Mouse (Mus musculus) thymus, postnatal 25 days (tissue): ENCODE measurements around the gene Gjb1.
"Not testable (repeated sequence)": the region's sequence is repeated elsewhere in the genome, so short reads cannot be mapped to it uniquely, and the experiment has no call there.

Source experiments
- DNase-seq: peaks from one replicate; pipeline ENCODE4 v3.0.0; 2022

Gene Gjb1

DNA sequence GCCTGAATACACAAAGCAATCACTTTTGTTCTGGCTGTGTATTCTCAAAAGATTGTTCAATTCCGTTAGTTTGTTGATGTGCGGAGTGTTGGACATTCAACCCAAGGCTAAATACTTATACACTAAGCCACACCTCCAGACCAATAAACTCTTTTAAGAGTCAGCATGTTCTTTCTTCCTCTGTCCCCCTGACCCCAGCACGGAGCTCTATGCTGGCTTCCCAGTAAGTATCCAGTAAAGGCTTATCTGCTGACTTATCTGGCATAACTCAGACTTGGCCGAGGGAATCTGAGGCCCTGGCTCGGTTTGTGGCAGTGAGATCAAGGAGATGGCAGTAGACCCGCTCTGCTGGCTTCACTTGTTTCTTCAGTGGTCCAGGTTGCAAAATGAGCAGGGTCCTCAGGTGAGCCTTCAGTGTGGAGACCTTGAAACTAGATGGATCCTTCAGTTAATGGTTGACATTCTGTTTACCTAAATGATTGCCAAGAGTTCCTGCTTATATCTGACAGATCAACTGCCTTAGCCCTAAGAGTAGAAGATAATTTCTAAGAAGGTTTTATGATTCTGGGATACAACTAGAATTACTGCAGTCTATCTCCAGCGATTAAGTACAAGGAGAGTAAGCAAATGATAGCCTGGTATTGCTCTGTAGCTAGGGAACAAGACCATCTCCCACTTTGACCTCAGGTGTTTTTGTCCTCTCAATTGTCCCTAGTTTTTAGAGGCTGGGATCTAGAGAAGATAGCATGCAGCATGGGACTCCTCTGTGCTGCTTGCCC is at the start of gene Gjb1:
Gene Gjb1, plus strand, starts transcription at position 189 of the 779 bp plus-strand sequence.
- no peak for DNase-seq

DNA sequence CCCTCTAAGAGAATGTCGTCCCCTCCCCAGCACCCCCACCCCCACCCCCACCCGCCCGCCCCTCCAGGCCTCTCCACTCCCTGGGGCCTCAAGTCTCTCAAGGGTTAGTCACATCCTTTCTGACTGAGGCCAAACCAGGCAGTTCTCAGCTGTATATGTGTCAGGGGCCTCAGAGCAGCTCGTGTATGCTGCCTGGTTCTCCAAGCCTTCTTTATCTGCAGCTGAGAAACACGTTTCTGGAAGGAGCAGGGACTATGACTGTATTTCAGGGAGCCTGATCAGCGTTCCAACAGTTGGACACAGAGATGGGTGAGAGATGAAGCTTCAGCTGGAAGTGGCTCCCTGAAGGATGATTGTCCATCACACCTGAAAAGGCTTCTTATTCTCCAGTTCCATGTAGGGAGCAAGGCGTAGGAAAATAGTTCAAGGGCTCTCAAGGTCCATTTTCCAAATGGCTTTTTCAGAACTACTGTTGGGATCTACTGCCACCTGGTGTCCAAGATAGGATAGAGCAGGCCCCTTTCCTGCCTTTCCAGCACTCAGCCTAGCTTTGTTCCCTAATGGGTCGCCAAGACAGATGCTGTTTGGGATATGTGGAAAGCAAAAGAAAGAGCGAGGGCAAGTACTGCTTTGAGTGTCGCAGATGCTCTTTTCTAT is 46.7 kb upstream of the Gjb1 start:
- DNase-seq: peak; percentile 44

DNA sequence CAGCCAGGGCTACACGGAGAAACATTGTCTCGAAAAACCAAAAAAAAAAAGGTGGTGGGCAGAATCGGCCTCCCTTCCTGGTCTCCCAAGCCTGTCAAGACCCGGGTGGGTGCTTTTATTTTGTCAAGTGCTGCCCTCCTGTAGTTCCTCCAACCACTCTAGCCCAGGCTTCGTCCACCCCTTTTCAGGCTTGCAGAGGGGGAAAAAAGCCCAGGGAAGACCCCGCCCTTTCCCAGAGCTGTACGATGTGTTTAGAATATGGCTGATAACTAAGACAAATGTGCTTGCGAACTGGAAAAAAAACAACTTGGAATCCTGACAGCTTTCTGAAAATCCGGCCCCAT is 44.2 kb upstream of the Gjb1 start:
- DNase-seq: no peak

DNA sequence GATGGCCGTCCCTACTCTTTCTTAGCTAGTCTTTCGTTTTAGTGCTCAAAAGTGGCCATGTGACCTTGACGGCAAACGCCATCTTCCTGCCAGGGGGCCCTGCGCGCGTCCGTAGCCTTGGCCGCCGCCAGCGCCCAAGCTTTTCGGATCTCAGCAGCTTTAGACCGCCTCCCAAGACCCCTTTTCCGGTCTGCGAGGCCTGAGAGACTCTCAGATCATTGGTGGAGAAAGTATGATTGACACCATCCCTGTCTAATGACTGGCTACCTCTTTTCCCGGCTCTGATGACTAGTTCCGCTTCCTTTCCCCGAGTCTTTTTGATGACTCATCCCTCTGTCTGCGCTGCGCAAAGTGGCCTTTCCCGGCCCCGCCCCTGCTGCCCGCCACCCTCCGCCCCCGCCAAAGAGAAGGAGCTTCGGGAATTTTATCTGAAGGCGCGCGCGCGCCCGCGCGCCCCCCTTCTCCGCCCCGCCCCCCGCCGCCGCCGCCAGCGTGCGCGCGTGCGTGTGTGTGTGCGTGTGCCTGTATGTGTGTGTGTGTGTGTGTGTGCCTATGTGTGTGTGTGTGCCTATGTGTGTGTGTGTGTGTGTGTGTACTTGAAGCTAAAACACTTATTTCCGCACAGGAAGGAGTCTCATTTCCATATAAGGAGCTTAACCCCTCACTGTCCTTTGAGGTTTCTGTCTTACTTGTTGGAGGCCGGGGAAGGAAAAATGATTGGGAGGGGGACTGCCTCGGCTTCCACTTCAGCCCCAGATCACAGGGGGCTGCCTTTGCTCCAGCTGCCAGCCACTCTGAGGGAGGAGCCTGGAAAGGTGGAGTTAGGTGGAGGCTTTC is 43.6 kb upstream of the Gjb1 start:
- peak; percentile 80 for DNase-seq

DNA sequence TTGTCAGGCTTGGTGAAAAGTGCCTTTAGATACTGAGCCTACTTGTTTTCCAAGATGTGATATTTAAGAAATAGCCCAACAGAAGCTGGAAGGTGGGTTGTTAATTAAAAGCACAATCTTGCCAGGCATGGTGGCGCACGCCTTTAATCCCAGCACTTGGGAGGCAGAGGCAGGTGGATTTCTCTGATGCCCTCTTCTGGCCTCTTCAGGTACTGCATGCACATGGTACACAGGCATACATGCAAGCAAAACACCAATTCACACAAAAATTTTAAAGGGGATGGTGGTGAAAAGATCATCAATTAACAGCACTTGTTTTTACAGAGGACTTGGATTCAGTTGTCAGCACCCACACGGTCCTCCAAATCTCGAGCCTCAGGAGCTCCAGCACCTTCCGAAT is 41.6 kb upstream of the Gjb1 start:
- DNase-seq: peak; percentile 53

DNA sequence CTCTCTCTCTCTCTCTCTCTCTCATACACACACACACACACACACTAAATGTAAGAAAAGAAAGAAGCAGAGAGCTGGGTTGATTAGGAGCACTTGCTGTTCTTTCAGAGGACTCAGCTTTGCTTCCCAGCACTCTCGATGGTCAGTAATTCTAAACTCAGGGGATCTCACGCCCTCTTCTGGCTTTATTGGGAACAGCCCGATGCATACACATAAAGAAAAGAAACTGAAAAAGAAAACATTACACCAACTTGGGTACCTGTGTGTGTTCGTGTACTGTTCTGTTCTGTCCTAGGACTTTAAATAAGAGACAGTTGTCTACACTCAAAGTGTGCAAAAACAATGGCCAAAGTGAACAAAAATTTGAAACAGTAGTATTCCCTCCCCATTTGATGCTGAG is 37.5 kb upstream of the Gjb1 start:
- DNase-seq: no peak

DNA sequence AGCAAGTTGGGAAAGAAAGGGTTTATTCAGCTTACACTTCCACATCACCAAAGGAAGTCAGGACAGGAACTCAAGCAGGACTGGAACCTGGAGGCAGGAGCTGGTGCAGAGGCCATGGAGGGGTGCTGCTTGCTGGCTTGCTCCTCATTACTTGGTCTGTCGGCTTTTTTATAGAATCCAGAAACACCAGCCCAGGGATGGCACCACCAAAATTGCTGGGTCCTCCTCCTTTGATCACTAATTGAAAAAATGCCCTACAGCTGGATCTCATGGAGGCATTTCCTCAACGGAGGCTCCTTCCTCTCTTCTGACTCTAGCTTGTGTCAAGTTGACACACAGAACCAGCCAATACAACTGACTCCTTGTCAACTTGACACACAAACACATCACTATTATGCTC is 33.3 kb upstream of the Gjb1 start:
- not testable (repeated sequence) for DNase-seq

DNA sequence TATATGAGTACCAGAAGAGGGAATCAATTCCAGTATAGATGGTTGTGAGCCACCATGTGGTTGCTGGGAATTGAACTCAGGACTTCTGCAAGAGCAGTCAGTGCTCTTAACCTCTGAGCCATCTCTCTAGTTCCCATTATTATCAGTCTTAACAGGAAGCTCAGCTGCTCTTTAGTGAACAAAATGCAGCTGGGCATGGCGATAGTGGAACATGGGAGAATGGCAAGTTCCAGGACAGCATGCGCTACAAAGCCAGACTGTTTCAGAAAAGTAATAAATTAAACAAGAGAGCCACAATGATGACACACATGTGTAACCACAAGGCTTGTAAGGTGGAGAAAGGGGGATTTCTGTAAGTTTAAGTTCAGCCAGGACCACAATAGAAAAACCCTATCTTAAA is 30.7 kb upstream of the Gjb1 start:
- DNase-seq: no peak

DNA sequence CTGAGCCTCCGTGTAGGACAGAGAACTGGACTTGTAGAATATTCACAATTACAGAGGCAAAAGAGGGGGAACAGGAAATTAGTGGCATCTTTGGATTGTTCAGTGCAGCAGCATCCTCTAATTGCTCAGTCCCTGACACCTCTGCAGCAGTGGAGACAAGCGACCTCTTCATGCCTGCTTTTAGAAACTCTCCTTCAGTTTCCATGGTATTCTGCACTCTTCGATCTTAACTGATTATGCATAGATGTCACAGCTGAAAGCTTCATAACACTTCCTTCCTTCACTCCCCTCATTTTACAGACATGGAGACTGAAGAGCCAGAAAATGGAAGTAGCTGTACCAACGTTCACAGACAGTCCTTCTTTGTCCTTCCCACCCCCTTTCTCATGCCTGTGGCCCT is 29.7 kb upstream of the Gjb1 start:
- DNase-seq: no peak

DNA sequence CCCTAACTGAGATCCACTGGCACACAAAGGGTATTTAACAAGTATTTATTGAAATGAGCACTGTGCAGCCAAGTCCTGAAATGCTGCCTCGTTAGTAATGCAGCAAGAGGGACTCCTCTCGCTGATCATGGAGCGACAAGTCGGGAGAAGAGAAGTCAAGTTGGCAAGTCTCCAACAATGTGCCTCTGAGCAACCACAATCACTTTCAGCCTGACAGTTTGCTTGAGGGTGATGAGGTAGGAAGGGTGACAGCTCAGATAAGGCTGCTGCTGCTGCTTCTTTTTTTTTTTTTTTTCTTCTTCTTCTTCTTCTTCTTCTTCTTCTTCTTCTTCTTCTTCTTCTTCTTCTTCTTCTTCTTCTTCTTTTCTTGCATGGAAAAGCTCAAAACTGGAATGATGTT is 25.0 kb upstream of the Gjb1 start:
- DNase-seq: no peak

DNA sequence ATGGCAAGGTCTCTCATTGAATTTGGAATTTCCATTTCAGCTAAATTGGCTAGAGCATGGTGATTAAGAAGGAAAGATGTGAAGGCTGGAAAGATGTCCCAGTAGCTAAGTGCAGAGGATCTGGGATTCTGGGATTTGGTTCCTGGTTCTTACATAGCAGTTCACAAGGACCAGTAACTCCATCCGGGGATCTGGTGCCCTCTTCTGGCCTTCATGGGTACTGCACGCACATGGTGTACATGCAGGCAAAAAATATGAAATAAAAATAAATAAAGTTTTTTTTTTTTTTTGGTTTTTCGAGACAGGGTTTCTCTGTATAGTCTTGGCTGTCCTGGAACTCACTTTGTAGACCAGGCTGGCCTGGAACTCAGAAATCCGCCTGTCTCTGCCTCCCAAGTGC is 17.3 kb upstream of the Gjb1 start:
- DNase-seq: peak; percentile 8

DNA sequence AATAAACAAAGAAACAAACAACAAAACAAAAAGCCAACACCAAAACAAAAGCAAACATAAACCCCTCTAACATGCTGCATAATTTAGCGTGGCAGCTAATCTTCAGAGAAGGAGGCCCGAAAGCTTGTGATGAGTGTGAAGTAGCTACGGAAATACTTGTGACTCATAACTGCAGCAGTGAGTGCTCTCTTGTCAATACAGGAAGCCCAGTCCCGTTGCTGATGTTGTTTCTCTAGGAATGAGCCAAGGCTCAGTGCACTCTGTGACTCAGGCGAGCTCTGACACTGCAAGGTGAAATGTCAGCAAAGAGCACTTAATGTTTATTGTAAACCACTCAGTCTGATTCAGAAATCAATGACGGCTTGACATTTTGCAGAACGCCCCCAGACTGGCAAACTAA is 7.2 kb upstream of the Gjb1 start:
- no peak for DNase-seq

DNA sequence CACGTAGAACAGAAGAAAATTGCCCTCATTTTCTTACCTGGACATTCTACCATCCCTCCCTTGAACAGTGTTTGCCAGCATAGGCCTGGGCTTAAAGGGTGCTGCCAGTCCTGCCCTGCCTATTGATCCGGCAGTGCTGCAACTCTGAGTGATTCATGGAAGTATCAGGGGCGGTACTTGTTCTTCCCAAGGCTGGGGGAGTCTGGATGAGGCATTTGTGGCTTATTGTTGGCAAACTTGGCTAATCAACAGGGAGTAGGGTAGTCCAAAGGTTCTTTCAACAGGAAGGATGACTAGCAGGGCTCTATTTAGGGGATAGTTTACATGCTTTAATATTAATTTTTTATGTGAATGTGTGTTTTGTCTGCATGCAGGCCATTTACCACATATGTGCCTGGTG is 5.6 kb upstream of the Gjb1 start:
- DNase-seq: no peak

DNA sequence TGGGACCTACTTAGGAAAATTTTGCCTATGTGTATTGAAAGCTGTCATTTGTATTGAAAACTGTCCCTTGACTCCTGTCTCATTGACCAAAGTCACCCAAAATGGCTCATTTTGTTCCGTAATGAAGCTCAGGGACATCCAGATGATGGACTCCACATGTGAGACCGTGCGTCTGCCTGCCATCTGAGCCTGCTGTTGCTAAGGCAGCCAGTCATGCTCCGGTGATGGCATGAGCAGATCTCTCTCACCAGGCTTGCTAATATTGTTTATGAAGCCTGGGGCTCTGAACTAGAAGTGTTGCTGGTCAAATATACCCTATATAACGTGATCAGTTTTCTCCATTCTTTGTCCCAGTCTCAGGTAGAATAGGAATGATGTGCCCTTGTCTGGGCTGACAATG is 3.2 kb upstream of the Gjb1 start:
- DNase-seq: no peak

DNA sequence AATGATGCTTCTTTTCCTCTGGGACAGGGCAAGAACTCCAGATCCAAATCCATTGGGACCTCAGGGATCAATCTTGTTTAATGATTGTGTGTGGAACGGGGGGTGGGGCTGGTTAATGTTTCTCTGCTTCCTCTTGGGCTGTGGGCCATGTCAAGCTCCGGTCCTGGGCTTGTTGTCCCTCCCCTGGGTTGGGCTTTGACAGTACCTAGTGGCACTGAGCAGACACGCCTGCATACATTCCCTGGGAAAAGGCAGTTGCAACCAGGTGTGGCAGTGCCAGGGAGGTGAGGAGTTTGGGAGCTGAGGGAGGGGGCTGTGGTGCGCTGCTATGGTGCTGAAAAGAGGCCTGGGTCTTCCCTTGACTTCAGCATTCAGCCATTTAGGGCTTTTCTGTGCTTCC is 898 bp downstream of the Gjb1 start:
- no peak for DNase-seq

DNA sequence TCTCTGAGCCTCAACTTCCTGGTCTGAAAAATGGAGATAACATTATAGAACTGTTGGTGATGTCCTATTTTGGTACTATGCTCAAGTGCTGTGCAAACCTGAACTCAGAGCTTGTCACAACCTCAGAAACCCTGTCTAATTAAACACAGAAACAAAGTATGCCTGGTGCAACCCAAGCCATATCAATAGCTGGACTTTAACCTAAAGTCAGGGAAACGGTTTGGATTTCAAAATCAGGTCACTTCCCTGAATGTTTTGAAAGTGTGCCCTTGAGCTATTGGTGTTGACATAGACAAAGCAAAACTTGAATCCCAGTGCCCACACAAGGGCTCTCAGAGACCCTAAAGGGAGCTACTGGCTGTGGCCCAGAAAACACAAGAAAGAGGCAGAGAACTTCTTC is 3.6 kb downstream of the Gjb1 start:
- DNase-seq: no peak

DNA sequence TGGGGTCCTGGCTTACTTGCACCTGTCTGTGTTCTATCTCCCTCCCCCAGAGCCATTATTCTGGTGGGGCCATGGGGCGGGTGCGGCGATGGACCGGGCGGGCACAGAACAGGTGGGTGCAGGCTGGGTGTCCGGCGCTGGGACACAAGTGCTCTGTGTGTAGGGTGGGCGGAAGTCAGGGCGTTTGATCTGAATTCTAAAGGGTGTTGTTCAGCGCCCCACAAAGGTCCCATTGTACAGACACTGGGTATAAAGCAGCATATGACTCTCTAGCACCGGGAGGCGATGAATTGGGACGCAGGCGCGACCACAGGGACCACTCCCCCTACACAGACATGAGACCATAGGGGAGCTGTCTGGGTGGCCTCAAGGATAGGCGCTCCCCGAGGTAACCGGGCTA is 7.3 kb downstream of the Gjb1 start:
- DNase-seq: no peak

DNA sequence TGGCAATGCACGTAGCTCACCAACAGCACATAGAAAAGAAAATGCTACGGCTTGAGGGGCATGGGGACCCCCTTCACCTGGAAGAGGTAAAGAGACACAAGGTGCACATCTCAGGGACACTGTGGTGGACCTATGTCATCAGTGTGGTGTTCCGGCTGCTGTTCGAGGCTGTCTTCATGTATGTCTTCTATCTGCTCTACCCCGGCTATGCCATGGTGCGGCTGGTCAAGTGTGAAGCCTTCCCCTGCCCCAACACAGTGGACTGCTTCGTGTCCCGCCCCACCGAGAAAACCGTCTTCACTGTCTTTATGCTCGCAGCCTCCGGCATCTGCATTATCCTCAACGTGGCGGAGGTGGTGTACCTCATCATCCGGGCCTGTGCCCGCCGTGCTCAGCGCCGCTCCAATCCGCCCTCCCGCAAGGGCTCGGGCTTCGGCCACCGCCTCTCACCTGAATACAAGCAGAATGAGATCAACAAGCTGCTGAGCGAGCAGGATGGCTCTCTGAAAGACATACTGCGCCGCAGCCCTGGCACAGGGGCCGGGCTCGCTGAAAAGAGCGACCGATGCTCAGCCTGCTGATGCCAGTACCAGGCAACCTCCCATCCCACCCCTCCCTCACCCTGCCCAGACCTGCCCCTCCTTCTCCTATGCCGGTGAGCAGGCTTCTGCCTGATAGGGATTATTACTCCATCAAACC is 8.4 kb downstream of the Gjb1 start:
- DNase-seq: no peak

DNA sequence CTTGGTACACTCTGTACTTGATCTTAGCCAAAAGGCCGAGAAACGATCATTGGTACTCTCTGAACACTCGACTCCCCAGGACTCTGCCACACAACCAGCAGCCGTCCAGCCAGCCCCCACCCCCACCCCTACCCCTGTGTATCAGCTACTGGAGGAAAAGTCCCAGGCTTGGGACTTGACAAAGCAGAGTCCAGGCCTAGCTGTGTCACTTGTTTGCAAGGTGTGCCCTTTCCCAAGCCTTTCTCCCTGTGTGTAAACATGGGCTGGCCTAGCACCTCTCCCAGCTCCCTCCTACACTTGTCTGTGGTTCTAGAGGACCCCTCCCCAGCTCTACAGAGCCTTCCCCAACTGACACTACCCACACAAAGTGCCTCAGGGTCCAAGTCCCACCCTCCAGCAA is 10.0 kb downstream of the Gjb1 start:
- no peak for DNase-seq

DNA sequence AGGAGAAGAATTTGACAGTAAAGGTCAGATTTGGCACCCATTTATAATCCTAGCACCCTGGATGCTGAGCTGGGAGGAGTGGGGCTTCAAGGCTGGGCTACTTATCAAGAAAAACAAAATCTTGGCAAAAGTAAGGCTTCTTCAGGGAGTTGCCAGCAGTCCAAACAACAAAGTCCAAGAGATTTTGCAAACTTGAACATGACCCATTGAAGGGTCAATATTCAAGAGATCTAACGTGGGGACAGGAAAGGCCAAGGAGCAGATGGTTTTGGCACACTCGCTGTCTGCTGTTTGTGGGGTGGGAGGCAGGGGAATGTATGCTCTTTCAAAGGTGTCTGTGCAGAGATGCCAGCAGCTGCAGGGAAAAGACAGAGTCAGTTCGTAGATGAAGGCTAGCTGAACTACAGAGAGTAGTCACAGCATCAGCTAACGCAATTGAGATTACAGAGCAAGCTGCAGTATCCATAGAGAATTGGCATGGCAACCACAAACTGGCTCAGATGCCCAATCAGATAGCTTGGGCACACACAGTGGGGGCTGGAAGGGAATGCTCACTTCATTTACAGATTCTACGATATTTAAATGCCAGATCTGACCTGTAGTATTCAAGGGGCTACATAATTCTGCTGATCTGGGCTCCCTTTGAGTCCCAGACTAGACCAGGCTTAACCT is 12.8 kb downstream of the Gjb1 start:
- DNase-seq: no peak

DNA sequence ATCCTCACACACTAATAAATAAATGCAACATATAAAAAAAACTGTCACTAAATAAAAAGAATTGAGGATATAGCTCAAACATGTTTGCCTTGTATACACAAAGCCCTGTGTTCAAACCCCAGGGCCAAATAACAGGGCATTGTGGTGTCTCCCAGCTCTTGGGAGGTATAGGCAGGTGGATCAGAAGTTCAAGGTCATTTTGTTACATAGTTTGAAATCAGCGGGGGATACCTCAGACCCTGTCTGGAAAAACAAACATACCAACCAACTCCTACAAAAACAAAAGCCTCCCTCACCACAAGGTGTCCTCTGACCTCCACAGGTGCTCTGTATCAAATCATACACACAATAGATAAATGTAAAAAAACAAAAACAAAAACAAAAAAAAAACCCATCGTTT is 18.2 kb downstream of the Gjb1 start:
- DNase-seq: no peak

DNA sequence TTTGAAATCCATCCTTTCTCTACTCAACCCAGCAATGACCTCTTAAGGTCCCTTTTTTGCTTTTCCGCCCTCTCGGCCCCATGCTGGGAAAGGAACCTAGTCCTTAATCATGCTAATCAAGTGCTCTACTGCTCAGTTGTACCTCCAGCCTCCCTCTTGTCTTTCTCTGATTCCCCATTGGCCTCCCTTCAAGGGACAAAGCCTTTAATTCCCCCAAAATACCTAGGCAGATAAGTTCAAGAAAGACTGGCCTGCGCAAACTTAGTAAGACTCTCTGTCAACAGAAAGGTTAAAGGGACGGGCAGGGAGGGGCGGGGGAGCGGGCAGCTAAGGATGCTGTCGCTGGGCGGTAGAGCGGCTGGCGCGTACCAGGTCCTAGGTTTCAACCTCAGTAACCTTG is 20.3 kb downstream of the Gjb1 start:
- no peak for DNase-seq
